10 mouse cellular contexts compared by ENCODE assay signal in the genomic region with DNA sequence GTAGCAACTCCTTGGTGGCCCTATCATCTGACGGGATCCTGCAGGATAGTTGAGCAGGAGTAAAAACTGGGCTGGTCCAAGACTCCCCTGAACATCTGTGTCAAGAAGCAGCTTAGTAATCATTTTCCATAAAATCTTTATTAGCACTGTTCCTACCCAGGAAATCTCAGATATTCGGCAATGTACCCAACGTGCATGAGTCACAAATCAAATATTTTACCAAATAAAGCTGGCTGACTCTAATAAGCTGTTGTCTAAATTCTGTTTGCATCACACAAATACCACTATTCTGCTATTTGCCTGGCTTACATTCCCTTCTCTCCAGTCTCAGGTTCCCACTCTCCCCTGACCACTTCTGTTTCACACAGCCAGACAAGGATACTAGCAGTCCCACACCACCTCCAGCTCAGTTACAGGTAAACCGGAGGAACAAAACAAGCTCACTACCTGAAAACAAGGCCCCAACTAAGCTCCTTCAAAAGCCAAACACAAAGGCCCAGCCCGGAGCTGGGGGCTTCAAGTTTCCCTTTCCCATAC. TPM values are rescaled to one million over a fixed set of nuclear protein-coding genes. Genes with fewer than 3 reads are reported as not detected.
DNase-seq lines count a peak whose midpoint lies in the region; ATAC-seq and TF ChIP-seq lines count a peak whose summit lies in the region.
"Had no signal": no experiment of that assay in that cellular context is flagged by ENCODE, and none has a peak within 500 bp of the region (broad histone marks: within the 10 kb centered on the region; RNA-seq: fewer than 3 reads in every experiment).

No protein-coding gene starts in this region.

- ATAC-seq in hindbrain, embryonic 14.5 days (ENCODE audit: low FRiP score), result no peak

- H3K9ac ChIP-seq in hindbrain, embryonic 14.5 days, result peak overlapping the region; percentile 29; the same call in 1 of the 2 replicates

- DNase-seq in left cerebral cortex, adult 2 months (ENCODE audit: extremely low spot score in 1 of 2, low spot score in 2 of 2), result no peak
- DNase-seq in left cerebral cortex, postnatal 4 days, result no peak
- no peak for DNase-seq in embryonic facial prominence, embryonic 10.5 days (ENCODE audit: low spot score)
- no peak for DNase-seq in hindbrain, embryonic 14.5 days (ENCODE audit: low spot score)
- DNase-seq in urinary bladder, adult 18-20 months (ENCODE audit: low spot score in 2 of 2), result no peak
- DNase-seq in spleen, postnatal 36 days (ENCODE audit: low spot score in 2 of 2), result no peak
- DNase-seq in urinary bladder, postnatal 25 days (ENCODE audit: low spot score), result no peak
- DNase-seq: cerebellum, adult 11-12 months; kidney, adult 8-10 months had no signal

- H3K9me3 ChIP-seq in embryonic facial prominence, embryonic 10.5 days, result no peaks in the 10 kb centered on the region
- no peaks in the 10 kb centered on the region for H3K9me3 ChIP-seq in hindbrain, embryonic 14.5 days (ENCODE audit: control insufficient read depth, low read length)

- no peak for TF ChIP-seq POLR2A in myocyte (IDR thresholded peaks at IDR 0.05; ENCODE audit: insufficient read length, low read depth)

- peaks cover 32% of the 10 kb centered on the region for H3K4me1 ChIP-seq in embryonic facial prominence, embryonic 10.5 days
- peaks cover 20% of the 10 kb centered on the region for H3K4me1 ChIP-seq in hindbrain, embryonic 14.5 days (replicated peaks; ENCODE audit: control insufficient read depth, insufficient read depth, low read length)

- TF ChIP-seq CTCF in left cerebral cortex, adult 2 months (IDR thresholded peaks at IDR 0.05), result no peak

- no peak overlapping the region for H3ac ChIP-seq in myocyte (ENCODE audit: control insufficient read depth, insufficient read length)

- H3K79me2 ChIP-seq in myocyte (ENCODE audit: control insufficient read depth, insufficient read depth), result peaks cover 50% of the 10 kb centered on the region

- peak overlapping the region; percentile 23 for H3K4me3 ChIP-seq in left cerebral cortex, adult 2 months
- peak overlapping the region; percentile 89; the same call in 1 of the 2 replicates for H3K4me3 ChIP-seq in embryonic facial prominence, embryonic 10.5 days
- peak overlapping the region; percentile 69 for H3K4me3 ChIP-seq in hindbrain, embryonic 14.5 days (replicated peaks; ENCODE audit: low read length)
- peak overlapping the region; percentile 93 for H3K4me3 ChIP-seq in myocyte

- no peaks in the 10 kb centered on the region for H3K27me3 ChIP-seq in embryonic facial prominence, embryonic 10.5 days (replicated peaks; ENCODE audit: low read depth, poor library complexity, severe bottlenecking)
- H3K27me3 ChIP-seq in hindbrain, embryonic 14.5 days (ENCODE audit: control insufficient read depth, insufficient read depth, low read length), result no peaks in the 10 kb centered on the region
- H3K27me3 ChIP-seq in myocyte (ENCODE audit: control insufficient read depth, insufficient read depth, insufficient read length), result no peaks in the 10 kb centered on the region

- H3K36me3 ChIP-seq in embryonic facial prominence, embryonic 10.5 days (replicated peaks), result no peaks in the 10 kb centered on the region
- H3K36me3 ChIP-seq in hindbrain, embryonic 14.5 days (replicated peaks; ENCODE audit: control insufficient read depth, insufficient read depth), result no peaks in the 10 kb centered on the region
- H3K36me3 ChIP-seq in myocyte (ENCODE audit: control insufficient read depth, insufficient read depth), result no peaks in the 10 kb centered on the region

- intact Hi-C loops in left cerebral cortex, adult 2 months (cut with DNase I), result no loop called here
- intact Hi-C loops in left cerebral cortex, postnatal 4 days (cut with DNase I), result no loop called here

- WGBS in embryonic facial prominence, embryonic 10.5 days, result 70% methylated on average over 5 of the region's 5 CpGs
- WGBS in hindbrain, embryonic 14.5 days, result 70% methylated on average over 5 of the region's 5 CpGs

- peak overlapping the region; percentile 71 for H3K4me2 ChIP-seq in hindbrain, embryonic 14.5 days (replicated peaks)
- H3K4me2 ChIP-seq in myocyte (ENCODE audit: low read depth), result peak overlapping the region; percentile 72

- H3K27ac ChIP-seq in left cerebral cortex, adult 2 months, result no peak overlapping the region
- no peak overlapping the region for H3K27ac ChIP-seq in embryonic facial prominence, embryonic 10.5 days (replicated peaks)
- H3K27ac ChIP-seq in hindbrain, embryonic 14.5 days, result no peak overlapping the region

TF ChIP-seq in myocyte, 11 proteins besides CTCF, POLR2A, EP300 and RAD21:
- TF ChIP-seq SRF (IDR thresholded peaks at IDR 0.05; ENCODE audit: control insufficient read depth, insufficient read length, low read depth), result no peak
- no peak for TF ChIP-seq USF1 (IDR thresholded peaks at IDR 0.05; ENCODE audit: low read depth)
- no peak for TF ChIP-seq E2F4 (IDR thresholded peaks at IDR 0.05; ENCODE audit: insufficient read depth)
- no peak for TF ChIP-seq TCF3 (IDR thresholded peaks at IDR 0.05; ENCODE audit: insufficient read length, low read depth)
- TF ChIP-seq MYOG (IDR thresholded peaks at IDR 0.05; ENCODE audit: control insufficient read depth in 1 of 3, insufficient read depth in 1 of 3, insufficient read length in 2 of 3, low read depth in 2 of 3), result no peak
- TF ChIP-seq CEBPB (IDR thresholded peaks at IDR 0.05; ENCODE audit: insufficient read depth, poor library complexity, severe bottlenecking), result no peak
- TF ChIP-seq REST (IDR thresholded peaks at IDR 0.05; ENCODE audit: insufficient read depth, insufficient read length), result no peak
- TF ChIP-seq POLR2AphosphoS2 (IDR thresholded peaks at IDR 0.05; ENCODE audit: insufficient read length, low read depth), result no peak
- TF ChIP-seq MYOD1 (IDR thresholded peaks at IDR 0.05; ENCODE audit: control insufficient read depth in 1 of 3, insufficient read length in 2 of 3, low read depth in 2 of 3), result no peak
- no peak for TF ChIP-seq TCF12 (IDR thresholded peaks at IDR 0.05; ENCODE audit: insufficient read depth, poor library complexity, severe bottlenecking)
- TF ChIP-seq MAX (IDR thresholded peaks at IDR 0.05; ENCODE audit: low read depth), result no peak

RNA-seq across cellular contexts. Expression of a gene that starts 16.3 kb away (rescaled TPM):
- 10 to 100 TPM; 26.9 to 28.8 TPM for total RNA-seq in left cerebral cortex, adult 2 months (2021)
- 10 to 100 TPM; 21.0 to 22.4 TPM for total RNA-seq in left cerebral cortex, postnatal 4 days (2021)
- polyA plus RNA-seq in embryonic facial prominence, embryonic 10.5 days (2016; fragmentation: Nextera tagmentation; extraction: Ambion mirVana), result 60.6 and 61.1 TPM in 2 replicates
- polyA plus RNA-seq in hindbrain, embryonic 14.5 days (2014; fragmentation: Nextera tagmentation; extraction: Ambion mirVana), result 38.9 and 39.2 TPM in 2 replicates
- 32.6 TPM for polyA plus RNA-seq in myocyte (2012; fragmentation: generic; extraction: Trizol)

RNA-seq across cellular contexts. Expression of a gene that starts 16.4 kb away (rescaled TPM):
- total RNA-seq in left cerebral cortex, adult 2 months (2021), result 10 to 100 TPM; 43.7 to 45.9 TPM
- 10 to 100 TPM; 56.1 to 59.6 TPM for total RNA-seq in left cerebral cortex, postnatal 4 days (2021)
- polyA plus RNA-seq in embryonic facial prominence, embryonic 10.5 days (2016; fragmentation: Nextera tagmentation; extraction: Ambion mirVana), result 32.4 and 34.4 TPM in 2 replicates
- 106 and 117 TPM in 2 replicates for polyA plus RNA-seq in hindbrain, embryonic 14.5 days (2014; fragmentation: Nextera tagmentation; extraction: Ambion mirVana)
- 28.6 TPM for polyA plus RNA-seq in myocyte (2012; fragmentation: generic; extraction: Trizol)

Comparison
In these comparisons a context has a peak if more than half of its experiments do, and no peak if none do; other contexts are left out.
1. H3K4me3 ChIP-seq: peak in every context shown above with its lines; median percentile 93 in myocyte; 89 in embryonic facial prominence, embryonic 10.5 days; 69 in hindbrain, embryonic 14.5 days; 23 in left cerebral cortex, adult 2 months.